Mouse (Mus musculus) bone marrow macrophage, adult 2 months (primary cell): Measurements from ENCODE around the gene Sgca.

Experiments
- CTCF ChIP-seq: IDR thresholded peaks from 2 replicates; pipeline ENCODE4 v1.5.1; 2012; ENCODE audit warnings: low read depth, mild to moderate bottlenecking, low read length, moderate library complexity
- POLR2A ChIP-seq: IDR thresholded peaks from 2 replicates; pipeline ENCODE4 v1.6.1; 2012; ENCODE audit warnings: mild to moderate bottlenecking, low read depth, low read length, borderline replicate concordance

GRCm38 (mm10) chr11:94970210-94970943 is 5.8 kb downstream of the Sgca start:
- no peak for TF ChIP-seq POLR2A
- TF ChIP-seq CTCF, result no peak; the same call in 1 of the 2 replicates
